Mouse (Mus musculus) hindbrain, embryonic 13.5 days (tissue): ENCODE data around the gene Hmmr. TPM values are rescaled to one million over a fixed set of nuclear protein-coding genes. Genes with fewer than 3 reads are reported as not detected.
A peak's percentile ranks its signal among the peaks of the same experiment; 100 is the strongest.
"Not testable (repeated sequence)": the region's sequence is repeated elsewhere in the genome, so short reads cannot be mapped to it uniquely, and the experiment has no call there.

Experiments used
- ATAC-seq: fragments of 200-750 bp; cut with Nextera tagmentation; 2 replicates; pipeline ENCODE4 v1.8.0; 2017; ENCODE audit warnings: moderate TSS enrichment; ENCODE audit not compliant: low FRiP score
- H3K27ac ChIP-seq: fragments of 300-500 bp; sonication (generic); 2 replicates; pipeline ENCODE4 v1.5.1; 2015; ENCODE audit warnings: inconsistent platforms, mild to moderate bottlenecking, moderate library complexity
- H3K27me3 ChIP-seq: fragments of 300-500 bp; sonication (generic); 2 replicates; pipeline ENCODE4 v1.6.1; 2015; ENCODE audit warnings: mild to moderate bottlenecking, inconsistent platforms
- H3K36me3 ChIP-seq: fragments of 300-500 bp; sonication (generic); 2 replicates; pipeline ENCODE4 v1.6.1; 2015; ENCODE audit warnings: mild to moderate bottlenecking, inconsistent platforms
- H3K4me1 ChIP-seq: fragments of 300-500 bp; sonication (generic); replicated peaks from 2 replicates; pipeline ENCODE4 v1.6.1; 2015; ENCODE audit warnings: inconsistent platforms
- H3K4me2 ChIP-seq: fragments of 300-500 bp; sonication (generic); 2 replicates; pipeline ENCODE4 v1.6.1; 2015; ENCODE audit warnings: inconsistent platforms, mild to moderate bottlenecking, moderate library complexity
- H3K4me3 ChIP-seq: fragments of 300-500 bp; sonication (generic); 2 replicates; pipeline ENCODE4 v1.5.1; 2015; ENCODE audit warnings: mild to moderate bottlenecking, inconsistent platforms
- H3K9ac ChIP-seq: fragments of 300-500 bp; sonication (generic); 2 replicates; pipeline ENCODE4 v1.6.1; 2015; ENCODE audit warnings: mild to moderate bottlenecking, inconsistent platforms
- H3K9me3 ChIP-seq: fragments of 300-500 bp; sonication (generic); 2 replicates; pipeline ENCODE4 v1.6.1; 2016; ENCODE audit warnings: inconsistent platforms
- WGBS: fragments of 180-500 bp; shearing (Covaris S2); methylation state at CpG from one replicate; pipeline ENCODE4 v1.1.7; 2015; 5-methylcytosine and 5-hydroxymethylcytosine counted together
- polyA plus RNA-seq: library from polyadenylated mRNA; unstranded; fragments of >200 nt; fragmentation: Nextera tagmentation; extraction: Ambion mirVana; gene quantifications from 2 replicates; pipeline ENCODE4 v1.2.1, GENCODE M21; 2015

Gene Hmmr
- polyA plus RNA-seq, 1 experiment from 2014 or later, result 10.0 TPM

DNA sequence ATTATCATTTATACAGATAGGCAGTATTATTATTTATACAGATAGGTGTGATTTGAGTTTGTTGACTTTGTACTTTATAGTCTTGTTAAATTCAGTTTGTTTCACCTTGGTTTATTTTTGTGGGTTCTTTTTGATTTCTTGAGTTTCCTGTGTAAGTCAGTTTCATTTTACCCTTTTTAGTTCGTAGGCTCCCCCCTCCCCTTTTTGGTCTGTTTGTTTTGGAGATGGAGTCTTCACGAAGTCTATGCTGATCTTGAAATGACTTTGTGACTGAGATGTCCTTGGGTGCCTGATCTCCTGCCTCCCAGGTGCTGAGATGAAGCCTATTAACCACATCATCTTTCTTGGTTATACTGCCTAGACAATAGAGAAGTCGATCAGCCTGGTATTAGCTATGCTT lies 11.1 kb upstream of the Hmmr start:
- Histone ChIP-seq H3K4me2 (no peak overlapping the region), H3K9me3 (no peaks in the 10 kb centered on the region), H3K27me3 (no peaks in the 10 kb centered on the region), H3K27ac (no peak overlapping the region), H3K9ac (no peak overlapping the region), H3K4me3 (no peak overlapping the region), H3K36me3 (peaks cover 20% of the 10 kb centered on the region), H3K4me1 (no peaks in the 10 kb centered on the region)
- ATAC-seq, result no peak
- WGBS, result 89% methylated on average over 3 of the region's 3 CpGs

DNA sequence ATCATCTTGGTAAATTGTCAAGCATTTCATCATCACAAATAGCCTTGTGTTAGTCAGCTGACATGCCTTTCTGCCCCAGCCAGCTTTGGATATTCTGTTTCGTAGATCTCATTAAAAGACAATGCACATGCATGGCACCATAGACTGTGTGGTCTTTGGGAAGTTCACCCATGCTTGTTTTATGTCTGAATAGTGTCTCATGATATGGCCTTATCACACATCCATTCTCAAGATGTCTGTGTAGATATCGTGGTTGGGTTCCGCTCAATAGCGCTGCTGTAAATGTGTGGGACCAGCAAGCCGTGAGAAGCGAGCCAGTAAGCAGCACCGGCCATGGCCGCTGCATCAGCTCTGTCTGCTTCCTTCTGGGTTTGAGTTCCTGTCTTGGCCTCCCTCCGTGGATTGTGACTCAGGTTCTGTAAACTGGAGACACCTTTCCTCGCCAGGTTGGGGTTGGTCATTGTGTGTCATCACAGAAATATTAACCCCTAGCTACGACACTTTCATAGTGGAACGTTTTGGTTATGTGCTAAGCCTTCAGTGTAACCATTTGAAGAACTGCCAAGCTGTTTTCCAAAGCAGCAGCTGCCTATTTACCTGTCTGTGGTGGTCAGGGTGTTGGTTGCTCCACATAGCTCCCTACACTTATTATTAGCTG lies 8.5 kb upstream of the Hmmr start:
- H3K27ac ChIP-seq, result no peak overlapping the region
- no peak overlapping the region for H3K9ac ChIP-seq
- ATAC-seq, result no peak
- H3K4me2 ChIP-seq, result no peak overlapping the region
- peaks cover 43% of the 10 kb centered on the region for H3K36me3 ChIP-seq
- WGBS, result 93% methylated on average over 12 of the region's 12 CpGs
- no peaks in the 10 kb centered on the region for H3K27me3 ChIP-seq
- no peaks in the 10 kb centered on the region for H3K9me3 ChIP-seq
- no peaks in the 10 kb centered on the region for H3K4me1 ChIP-seq
- H3K4me3 ChIP-seq, result no peak overlapping the region

DNA sequence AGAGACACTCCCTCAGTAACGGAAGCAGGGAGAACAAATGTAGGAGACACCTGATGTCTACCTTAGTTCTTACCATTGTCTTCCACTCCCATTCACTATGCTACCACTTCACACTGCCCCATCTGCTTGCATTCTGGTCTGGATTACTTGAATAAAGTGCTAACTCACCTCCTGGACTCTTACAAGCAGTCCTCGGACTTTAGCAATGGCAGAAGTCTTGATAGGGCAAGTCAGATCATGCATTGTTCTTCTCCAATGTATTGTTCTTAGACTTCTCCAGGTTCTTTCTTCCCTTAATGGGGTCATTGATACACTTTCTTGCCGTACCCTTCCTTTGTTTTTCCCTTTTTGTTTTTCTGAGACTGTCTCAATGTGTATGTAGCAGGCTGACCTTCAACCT lies 4.1 kb upstream of the Hmmr start:
- Histone ChIP-seq H3K4me1 (peaks cover 20% of the 10 kb centered on the region), H3K27ac (no peak overlapping the region), H3K9me3 (no peaks in the 10 kb centered on the region), H3K36me3 (peaks cover 47% of the 10 kb centered on the region), H3K4me3 (no peak overlapping the region), H3K27me3 (no peaks in the 10 kb centered on the region), H3K4me2 (no peak overlapping the region), H3K9ac (no peak overlapping the region)
- 92% methylated on average over 3 of the region's 3 CpGs for WGBS
- no peak for ATAC-seq

DNA sequence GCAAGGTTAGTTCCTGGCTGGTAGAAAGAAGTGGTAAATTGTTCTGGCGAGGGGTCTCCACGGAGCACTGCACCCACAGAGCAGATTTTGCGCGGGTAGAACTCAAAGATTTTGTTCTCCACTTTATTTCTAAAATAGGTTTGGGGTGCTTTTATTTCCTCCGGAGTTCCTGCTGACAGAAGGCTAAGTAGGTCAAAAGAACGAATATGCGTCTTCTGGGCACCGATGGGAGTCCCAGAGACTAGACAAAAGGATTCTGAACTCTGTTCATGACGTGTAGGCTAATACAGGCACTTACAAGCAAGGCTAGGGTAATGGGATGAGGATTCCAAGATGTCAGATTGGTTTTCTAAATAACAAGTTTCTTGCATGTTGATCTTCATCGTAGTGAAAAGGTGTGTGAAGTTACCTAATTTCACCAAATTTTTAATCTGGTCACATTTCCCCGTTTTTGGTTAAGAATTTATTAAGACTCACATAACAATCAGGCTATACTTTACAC lies 1.1 kb upstream of the Hmmr start:
- Histone ChIP-seq H3K36me3 (peaks cover 27% of the 10 kb centered on the region), H3K27me3 (no peaks in the 10 kb centered on the region), H3K9me3 (no peaks in the 10 kb centered on the region), H3K9ac (peak overlapping the region; percentile 96), H3K4me3 (peak overlapping the region; percentile 92), H3K4me1 (peaks cover 28% of the 10 kb centered on the region), H3K27ac (peak overlapping the region; percentile 77), H3K4me2 (peak overlapping the region; percentile 86)
- no peak for ATAC-seq
- 6% methylated on average over 11 of the region's 11 CpGs for WGBS

DNA sequence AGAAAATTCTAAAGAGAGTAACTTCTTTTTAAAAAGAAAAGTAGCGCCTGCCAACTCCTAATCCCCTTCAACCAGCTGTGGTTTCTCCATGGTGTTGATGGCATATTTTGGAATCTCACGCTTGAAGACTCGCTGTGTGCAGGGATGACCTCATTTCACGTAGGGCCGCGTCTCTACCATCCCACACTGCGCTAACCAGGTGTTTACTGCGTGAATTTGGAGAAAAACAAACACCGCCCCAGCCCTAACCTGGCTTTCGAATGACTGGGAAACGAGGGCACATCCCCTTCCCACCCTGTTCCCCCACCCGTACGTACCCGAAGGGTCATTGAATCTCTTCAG lies 254 bp downstream of the Hmmr start:
- Histone ChIP-seq H3K4me2 (peak overlapping the region; percentile 61), H3K4me1 (peaks cover 28% of the 10 kb centered on the region), H3K36me3 (peaks cover 20% of the 10 kb centered on the region), H3K27me3 (no peaks in the 10 kb centered on the region), H3K9me3 (no peaks in the 10 kb centered on the region), H3K4me3 (peak overlapping the region; percentile 92), H3K9ac (peak overlapping the region; percentile 21; the same call in 1 of the 2 replicates), H3K27ac (no peak overlapping the region)
- WGBS, result 1% methylated on average over 14 of the region's 14 CpGs
- ATAC-seq, result no peak

DNA sequence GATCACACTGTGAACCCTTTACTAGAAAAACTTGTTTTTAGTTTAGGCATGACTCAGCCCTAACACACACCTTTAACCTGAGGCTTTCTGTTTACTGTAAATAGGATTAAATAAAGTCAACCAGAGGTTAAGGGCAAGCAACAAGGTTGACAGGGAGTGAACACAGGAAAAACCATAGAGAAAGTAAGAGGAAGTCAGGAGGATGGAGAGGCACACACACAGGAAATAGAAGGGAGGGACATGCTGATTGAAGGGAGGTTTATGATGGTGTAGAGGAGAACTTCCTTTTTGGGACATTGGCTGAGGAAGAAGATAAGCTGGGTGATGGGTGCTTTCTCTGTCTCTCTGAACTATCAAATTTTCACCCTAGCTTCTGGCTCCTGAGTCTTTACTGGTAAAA lies 14.9 kb downstream of the Hmmr start:
- Histone ChIP-seq H3K27me3 (no peaks in the 10 kb centered on the region), H3K9me3 (no peaks in the 10 kb centered on the region), H3K4me3 (no peak overlapping the region), H3K4me1 (no peaks in the 10 kb centered on the region), H3K4me2 (no peak overlapping the region), H3K9ac (no peak overlapping the region), H3K27ac (no peak overlapping the region), H3K36me3 (peaks cover 20% of the 10 kb centered on the region)
- no peak for ATAC-seq

DNA sequence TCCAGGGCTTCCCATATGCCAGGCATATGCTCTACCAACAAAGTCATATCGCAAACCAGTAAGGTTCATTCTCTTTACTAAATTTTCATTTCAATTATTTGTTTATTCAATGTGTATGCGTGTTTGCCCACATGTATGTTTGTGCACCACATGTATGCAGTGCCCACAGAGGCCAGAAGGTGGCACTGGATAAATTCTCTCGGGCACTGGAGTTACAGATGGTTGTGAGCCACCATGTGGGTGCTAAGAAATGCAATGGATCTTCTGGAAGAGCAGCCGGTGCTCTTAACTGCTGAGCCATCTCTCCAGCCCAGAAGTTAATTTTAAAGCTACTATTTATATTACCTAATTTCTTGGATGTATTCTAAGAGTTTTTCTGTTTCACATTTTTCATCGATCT lies 17.7 kb downstream of the Hmmr start:
- H3K36me3 ChIP-seq, result 0 out of 2 replicates have a peak, but pooled peaks cover 10% of the 10 kb centered on the region
- H3K4me3 ChIP-seq, result no peak overlapping the region
- H3K4me2 ChIP-seq, result no peak overlapping the region
- H3K4me1 ChIP-seq, result no peaks in the 10 kb centered on the region
- no peak overlapping the region for H3K9ac ChIP-seq
- WGBS, result 98% methylated on average over 5 of the region's 5 CpGs
- no peak overlapping the region for H3K27ac ChIP-seq
- no peaks in the 10 kb centered on the region for H3K9me3 ChIP-seq
- H3K27me3 ChIP-seq, result no peaks in the 10 kb centered on the region
- ATAC-seq, result no peak

DNA sequence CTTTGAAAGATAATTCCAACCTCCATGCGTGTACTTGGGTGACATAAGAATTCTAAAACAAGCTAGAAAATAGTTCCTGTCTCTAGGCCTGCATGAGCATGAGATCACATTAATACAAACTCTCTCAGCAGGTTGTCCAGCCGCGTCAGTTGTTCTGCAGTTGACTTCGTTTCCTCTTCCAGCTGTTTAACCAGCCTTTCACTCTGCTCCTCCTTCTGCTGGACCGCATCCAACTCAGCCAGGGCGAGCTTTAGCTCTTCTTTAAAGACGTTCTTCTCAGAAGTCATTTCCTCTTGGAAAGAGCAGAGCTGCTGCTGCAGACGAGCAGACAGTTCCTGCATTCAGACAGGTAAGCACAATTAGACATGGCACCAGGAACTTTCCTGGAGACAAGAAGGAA lies 19.4 kb downstream of the Hmmr start:
- Histone ChIP-seq H3K36me3 (peaks cover 7% of the 10 kb centered on the region; the same call in 1 of the 2 replicates), H3K9ac (no peak overlapping the region)

DNA sequence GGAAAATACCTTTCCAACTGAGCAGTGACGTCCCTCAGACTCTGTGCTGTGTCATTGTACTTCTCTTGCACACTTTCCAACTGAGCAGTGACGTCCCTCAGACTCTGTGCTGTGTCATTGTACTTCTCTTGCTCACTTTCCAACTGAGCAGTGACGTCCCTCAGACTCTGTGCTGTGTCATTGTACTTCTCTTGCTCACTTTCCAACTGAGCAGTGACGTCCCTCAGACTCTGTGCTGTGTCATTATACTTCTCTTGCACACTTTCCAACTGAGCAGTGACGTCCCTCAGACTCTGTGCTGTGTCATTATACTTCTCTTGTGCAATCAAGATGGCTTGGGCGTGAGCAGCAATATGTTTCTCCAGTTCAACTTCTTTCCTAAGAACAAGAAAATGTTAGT lies 23.3 kb downstream of the Hmmr start:
- not testable (repeated sequence) for ATAC-seq, H3K27me3 ChIP-seq, H3K9me3 ChIP-seq, H3K4me3 ChIP-seq, H3K4me2 ChIP-seq, H3K9ac ChIP-seq, H3K4me1 ChIP-seq, H3K27ac ChIP-seq, H3K36me3 ChIP-seq
- 89% methylated on average over 6 of the region's 6 CpGs for WGBS

More for the DNA sequence above, 19.4 kb downstream of the Hmmr start:
- ATAC-seq, result no peak
- Histone ChIP-seq H3K9me3 (no peaks in the 10 kb centered on the region), H3K4me2 (no peak overlapping the region), H3K4me1 (no peaks in the 10 kb centered on the region), H3K27me3 (no peaks in the 10 kb centered on the region), H3K4me3 (no peak overlapping the region), H3K27ac (no peak overlapping the region)
- 85% methylated on average over 8 of the region's 8 CpGs for WGBS

DNA sequence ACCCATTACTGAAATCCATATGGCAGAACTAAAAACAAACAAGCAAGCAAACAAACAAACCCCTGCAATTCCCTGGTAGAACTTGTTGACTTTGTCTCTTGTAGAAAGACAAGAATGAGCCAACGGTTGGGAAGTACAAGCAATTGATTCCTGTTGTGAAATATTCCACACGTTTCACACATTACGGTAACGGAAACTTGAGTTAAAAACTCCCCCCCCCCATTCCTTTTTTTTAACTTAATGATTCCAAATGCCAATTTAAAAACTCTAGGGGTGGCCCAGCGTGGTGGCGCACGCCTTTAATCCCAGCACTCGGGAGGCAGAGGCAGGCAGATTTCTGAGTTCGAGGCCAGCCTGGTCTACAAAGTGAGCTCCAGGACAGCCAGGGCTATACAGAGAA lies 38.1 kb downstream of the Hmmr start, which contains the start of gene Mat2b:
Mat2b (minus strand) TSS at position 101 of the 400 bp plus-strand sequence.
- H3K4me2 ChIP-seq, result peak within 1 kb of the TSS; percentile 96
- H3K27ac ChIP-seq, result peak within 1 kb of the TSS; percentile 93
- no peaks in the 10 kb centered on the region for H3K27me3 ChIP-seq
- 83% methylated on average over 9 of the region's 9 CpGs for WGBS
- no peaks in the 10 kb centered on the region for H3K9me3 ChIP-seq
- H3K9ac ChIP-seq, result peak within 1 kb of the TSS; percentile 81
- peaks cover 32% of the 10 kb centered on the region for H3K4me1 ChIP-seq
- H3K4me3 ChIP-seq, result peak within 1 kb of the TSS; percentile 89
- H3K36me3 ChIP-seq, result no peaks in the 10 kb centered on the region
- ATAC-seq, result no peak

DNA sequence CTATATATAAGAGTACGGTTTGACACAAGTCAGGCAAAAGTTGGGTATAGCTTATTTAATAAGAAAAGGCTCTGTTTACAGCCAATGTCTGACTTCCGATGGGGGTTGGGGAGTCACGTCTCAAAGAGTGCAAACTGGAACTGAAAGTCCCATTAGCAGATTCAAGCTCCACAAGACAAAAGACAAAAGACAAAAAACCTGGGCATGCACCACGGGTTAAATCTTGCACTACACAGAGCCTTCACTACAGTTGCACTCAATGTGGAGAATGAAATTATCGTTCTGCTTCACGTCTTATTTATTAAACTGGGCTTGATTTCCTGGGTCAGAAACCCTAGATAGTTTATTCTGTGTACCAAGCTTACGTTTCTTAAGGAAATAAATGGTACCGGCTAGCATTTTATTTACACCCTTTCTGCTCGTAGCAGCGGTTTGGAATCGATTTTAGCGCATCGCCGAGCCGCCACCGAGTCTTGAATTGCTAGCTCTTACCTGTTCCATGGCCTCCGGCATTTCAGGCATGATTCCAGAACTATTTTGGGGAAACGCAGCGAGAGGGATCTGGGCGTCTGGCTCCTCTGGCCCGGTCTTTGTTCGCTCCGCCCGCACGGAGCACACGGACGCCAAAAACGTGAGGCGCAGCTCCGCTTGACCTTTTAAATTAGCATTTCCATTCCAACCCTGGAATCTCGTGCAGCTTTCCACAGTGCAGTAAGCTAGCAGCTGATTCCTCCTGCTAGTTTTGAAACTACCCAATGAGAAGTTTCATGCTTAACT lies 38.7 kb downstream of the Hmmr start:
- H3K27me3 ChIP-seq, result no peaks in the 10 kb centered on the region

DNA sequence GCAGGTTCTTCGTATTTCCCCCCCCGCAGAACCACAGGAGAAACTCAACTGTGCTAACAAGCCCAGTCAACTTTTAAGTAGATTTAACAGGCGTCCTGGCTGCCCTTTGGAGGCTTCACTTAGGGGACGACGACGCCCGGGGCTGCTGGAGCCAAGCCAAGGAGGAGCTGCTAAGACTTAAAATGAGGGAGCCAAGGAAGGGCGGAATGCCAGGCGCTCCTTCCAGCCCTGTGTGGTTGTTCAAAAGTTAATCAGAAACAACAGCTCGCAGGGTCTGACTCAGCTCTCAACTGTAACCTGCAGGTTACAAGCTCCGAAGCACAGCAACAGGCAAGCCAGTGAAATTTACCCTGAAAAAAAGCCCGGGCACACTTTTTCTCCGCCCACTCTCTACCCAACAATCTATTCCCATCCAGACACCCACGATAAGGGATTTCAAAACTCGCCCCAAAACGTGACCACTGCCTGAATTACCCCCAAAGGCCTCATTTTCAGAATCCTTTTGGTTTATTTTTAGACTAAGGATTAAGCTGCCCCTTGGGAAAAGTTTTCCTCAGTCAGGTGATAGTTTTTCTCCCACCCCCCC lies 39.8 kb downstream of the Hmmr start:
- Histone ChIP-seq H3K9ac (peak overlapping the region; percentile 81), H3K4me1 (peaks cover 37% of the 10 kb centered on the region), H3K4me2 (peak overlapping the region; percentile 96), H3K4me3 (peak overlapping the region; percentile 89), H3K36me3 (no peaks in the 10 kb centered on the region), H3K27ac (peak overlapping the region; percentile 93), H3K9me3 (no peaks in the 10 kb centered on the region), H3K27me3 (no peaks in the 10 kb centered on the region)
- 0 out of 2 replicates have a peak, but pooled peaks have one; percentile 8 for ATAC-seq
- WGBS, result 1% methylated on average over 16 of the region's 16 CpGs

More for the DNA sequence above, 38.7 kb downstream of the Hmmr start:
- Histone ChIP-seq H3K9ac (peak overlapping the region; percentile 81), H3K4me1 (peaks cover 37% of the 10 kb centered on the region), H3K9me3 (no peaks in the 10 kb centered on the region), H3K4me3 (peak overlapping the region; percentile 89), H3K27ac (peak overlapping the region; percentile 93), H3K4me2 (peak overlapping the region; percentile 96), H3K36me3 (no peaks in the 10 kb centered on the region)
- under 1% methylated on average over 31 of the region's 31 CpGs for WGBS
- ATAC-seq, result peak; percentile 50
